ENCODE assay signal across 17 mouse cellular contexts in genomic region chr9:120661226-120661625, GRCm38 (mm10).
DNase-seq lines count a peak whose midpoint lies in the region; ATAC-seq lines count a peak whose summit lies in the region.
"Had no signal": no experiment of that assay in that cellular context is flagged by ENCODE, and none has a peak within 500 bp of the region (broad histone marks: within the 10 kb centered on the region; RNA-seq: fewer than 3 reads in every experiment).

No protein-coding gene starts in this region.

- ATAC-seq in forebrain, embryonic 11.5 days (replicated peaks; ENCODE audit: low FRiP score) = no peak
- ATAC-seq in forebrain, embryonic 16.5 days = no peak
- no peak for ATAC-seq in heart, embryonic 11.5 days (replicated peaks; ENCODE audit: insufficient number of reproducible peaks, low FRiP score, low TSS enrichment)
- no peak for ATAC-seq in midbrain, embryonic 15.5 days (replicated peaks)
- ATAC-seq: forebrain, embryonic 14.5 days; intestine, embryonic 16.5 days had no signal

- H3K9me3 ChIP-seq in forebrain, embryonic 11.5 days (ENCODE audit: control insufficient read depth, low read length) = no peaks in the 10 kb centered on the region
- no peaks in the 10 kb centered on the region for H3K9me3 ChIP-seq in forebrain, embryonic 16.5 days (ENCODE audit: control insufficient read depth, low read length)
- H3K9me3 ChIP-seq in heart, embryonic 11.5 days (replicated peaks; ENCODE audit: control insufficient read depth, low read length) = no peaks in the 10 kb centered on the region
- no peaks in the 10 kb centered on the region for H3K9me3 ChIP-seq in midbrain, embryonic 15.5 days
- H3K9me3 ChIP-seq: embryonic facial prominence, embryonic 13.5 days; hindbrain, embryonic 15.5 days had no signal

- WGBS in forebrain, embryonic 11.5 days = 57% methylated on average over 5 of the region's 5 CpGs
- 42% methylated on average over 5 of the region's 5 CpGs for WGBS in forebrain, embryonic 16.5 days
- 62% methylated on average over 5 of the region's 5 CpGs for WGBS in heart, embryonic 11.5 days (ENCODE audit: insufficient replicate concordance)
- 52% methylated on average over 5 of the region's 5 CpGs for WGBS in midbrain, embryonic 15.5 days

- no peaks in the 10 kb centered on the region for H3K36me3 ChIP-seq in forebrain, embryonic 11.5 days (ENCODE audit: control insufficient read depth, insufficient read depth, low read length)
- no peaks in the 10 kb centered on the region for H3K36me3 ChIP-seq in forebrain, embryonic 16.5 days (ENCODE audit: control insufficient read depth, insufficient read depth)
- H3K36me3 ChIP-seq in heart, embryonic 11.5 days (ENCODE audit: control insufficient read depth, insufficient read depth, low read length) = no peaks in the 10 kb centered on the region
- no peaks in the 10 kb centered on the region for H3K36me3 ChIP-seq in midbrain, embryonic 15.5 days (replicated peaks)
- H3K36me3 ChIP-seq: embryonic facial prominence, embryonic 13.5 days; hindbrain, embryonic 15.5 days had no signal

- no peaks in the 10 kb centered on the region for H3K27me3 ChIP-seq in forebrain, embryonic 11.5 days (ENCODE audit: control insufficient read depth, insufficient read depth, low read length)
- H3K27me3 ChIP-seq in forebrain, embryonic 16.5 days (replicated peaks; ENCODE audit: control insufficient read depth, insufficient read depth, low read length) = no peaks in the 10 kb centered on the region
- no peaks in the 10 kb centered on the region for H3K27me3 ChIP-seq in heart, embryonic 11.5 days (ENCODE audit: control insufficient read depth, insufficient read depth, low read length)
- no peaks in the 10 kb centered on the region for H3K27me3 ChIP-seq in midbrain, embryonic 15.5 days (replicated peaks)
- H3K27me3 ChIP-seq: embryonic facial prominence, embryonic 13.5 days; hindbrain, embryonic 15.5 days had no signal

- H3K4me3 ChIP-seq in forebrain, embryonic 11.5 days (ENCODE audit: low read depth, low read length) = no peak overlapping the region
- H3K4me3 ChIP-seq in forebrain, embryonic 16.5 days (replicated peaks; ENCODE audit: low read length) = no peak overlapping the region
- H3K4me3 ChIP-seq in heart, embryonic 11.5 days (ENCODE audit: low read depth, low read length) = no peak overlapping the region
- H3K4me3 ChIP-seq in brown adipose tissue, adult 24 weeks (ENCODE audit: insufficient read depth, low read depth, low read length) = no peak overlapping the region
- H3K4me3 ChIP-seq in midbrain, embryonic 15.5 days = no peak overlapping the region
- H3K4me3 ChIP-seq: embryonic facial prominence, embryonic 13.5 days; hindbrain, embryonic 15.5 days had no signal

- no peaks in the 10 kb centered on the region for H3K4me1 ChIP-seq in forebrain, embryonic 11.5 days (replicated peaks; ENCODE audit: control insufficient read depth, insufficient read depth, low read length)
- H3K4me1 ChIP-seq in forebrain, embryonic 16.5 days (replicated peaks; ENCODE audit: control insufficient read depth, insufficient read depth, low read length) = no peaks in the 10 kb centered on the region
- H3K4me1 ChIP-seq in heart, embryonic 11.5 days (ENCODE audit: control insufficient read depth, insufficient read depth, low read length) = no peaks in the 10 kb centered on the region
- H3K4me1 ChIP-seq in brown adipose tissue, adult 24 weeks (ENCODE audit: control insufficient read depth, insufficient read depth, insufficient read length, low read length) = peaks cover 22% of the 10 kb centered on the region
- H3K4me1 ChIP-seq in midbrain, embryonic 15.5 days = no peaks in the 10 kb centered on the region
- H3K4me1 ChIP-seq: hindbrain, embryonic 15.5 days had no signal

- H3K9ac ChIP-seq in forebrain, embryonic 11.5 days (ENCODE audit: low read length) = no peak overlapping the region
- H3K9ac ChIP-seq in forebrain, embryonic 16.5 days (replicated peaks; ENCODE audit: low read depth, low read length) = no peak overlapping the region
- no peak overlapping the region for H3K9ac ChIP-seq in heart, embryonic 11.5 days (ENCODE audit: low read depth, low read length)
- no peak overlapping the region for H3K9ac ChIP-seq in midbrain, embryonic 15.5 days
- H3K9ac ChIP-seq: embryonic facial prominence, embryonic 13.5 days; hindbrain, embryonic 15.5 days had no signal

- DNase-seq in forebrain, embryonic 11.5 days (ENCODE audit: low spot score) = peak; percentile 33
- DNase-seq in heart, adult 11 months = peak; percentile 96
- peak; percentile 60 for DNase-seq in heart, adult 9 months (ENCODE audit: low spot score in 2 of 2)
- no peak for DNase-seq in heart, postnatal 14 days
- DNase-seq: adrenal gland, postnatal 10 days; cerebellum, adult 11-12 months; cerebellum, adult 9-10 months; cerebellum, postnatal 25 days; kidney, adult 2 months had no signal

- intact Hi-C loops in heart, postnatal 14 days (cut with DNase I) = no loop called here

- H3K4me2 ChIP-seq in forebrain, embryonic 11.5 days (ENCODE audit: low read depth, low read length, severe bottlenecking) = no peak overlapping the region
- H3K4me2 ChIP-seq in forebrain, embryonic 16.5 days (ENCODE audit: low read length) = no peak overlapping the region
- no peak overlapping the region for H3K4me2 ChIP-seq in heart, embryonic 11.5 days
- no peak overlapping the region for H3K4me2 ChIP-seq in midbrain, embryonic 15.5 days
- H3K4me2 ChIP-seq: embryonic facial prominence, embryonic 13.5 days; hindbrain, embryonic 15.5 days had no signal

- no peak overlapping the region for H3K27ac ChIP-seq in forebrain, embryonic 11.5 days (ENCODE audit: low read depth, low read length)
- no peak overlapping the region for H3K27ac ChIP-seq in forebrain, embryonic 16.5 days (ENCODE audit: low read length)
- H3K27ac ChIP-seq in heart, embryonic 11.5 days (ENCODE audit: low read depth, low read length) = no peak overlapping the region
- peak overlapping the region; percentile 86 for H3K27ac ChIP-seq in brown adipose tissue, adult 24 weeks (replicated peaks; ENCODE audit: low read depth, low read length)
- no peak overlapping the region for H3K27ac ChIP-seq in midbrain, embryonic 15.5 days
- H3K27ac ChIP-seq: embryonic facial prominence, embryonic 13.5 days; hindbrain, embryonic 15.5 days had no signal

Comparison
In these comparisons a context has a peak if more than half of its experiments do, and no peak if none do; other contexts are left out.
1. DNase-seq: peak in forebrain, embryonic 11.5 days (single experiment), heart, adult 11 months (single experiment) and heart, adult 9 months (2 of 2); none in heart, postnatal 14 days (0 of 2).